In genomic region chr9:71215248-71216035, GRCm38 (mm10) we compare ENCODE assay signal across 9 mouse cellular contexts. TPM values are rescaled to one million over a fixed set of nuclear protein-coding genes. Genes with fewer than 3 reads are reported as not detected.
DNase-seq lines count a peak whose midpoint lies in the region; ATAC-seq and TF ChIP-seq lines count a peak whose summit lies in the region.
"Had no signal": no experiment of that assay in that cellular context is flagged by ENCODE, and none has a peak within 500 bp of the region (broad histone marks: within the 10 kb centered on the region; RNA-seq: fewer than 3 reads in every experiment).

TSS of gene Aldh1a2 (plus strand) at chr9:71215789.

- H3K9ac ChIP-seq in intestine, postnatal 0 days (ENCODE audit: low read depth, low read length): peak within 1 kb of the TSS; percentile 48
- H3K9ac ChIP-seq in liver, embryonic 16.5 days (ENCODE audit: low read depth, low read length): no peak within 1 kb of the TSS
- peak within 1 kb of the TSS; percentile 38; the same call in 1 of the 2 replicates for H3K9ac ChIP-seq in neural tube, embryonic 12.5 days

- H3K4me3 ChIP-seq in intestine, postnatal 0 days (ENCODE audit: low read depth, low read length): peak within 1 kb of the TSS; percentile 54
- peak within 1 kb of the TSS; percentile 50 for H3K4me3 ChIP-seq in liver, embryonic 16.5 days (ENCODE audit: low read depth, low read length)
- peak within 1 kb of the TSS; percentile 40 for H3K4me3 ChIP-seq in neural tube, embryonic 12.5 days

- peak; percentile 83 for TF ChIP-seq CTCF in intestine, postnatal 0 days (IDR thresholded peaks at IDR 0.05; ENCODE audit: low read depth)

- peaks cover 67% of the 10 kb centered on the region for H3K27me3 ChIP-seq in intestine, postnatal 0 days (replicated peaks; ENCODE audit: control insufficient read depth, insufficient read depth, low read length)
- peaks cover 64% of the 10 kb centered on the region for H3K27me3 ChIP-seq in liver, embryonic 16.5 days (ENCODE audit: control insufficient read depth, insufficient read depth, low read depth, low read length)
- peaks cover 59% of the 10 kb centered on the region for H3K27me3 ChIP-seq in neural tube, embryonic 12.5 days (replicated peaks)
- H3K27me3 ChIP-seq: CH12.LX had no signal

- ATAC-seq in intestine, postnatal 0 days: peak; percentile 72; the same call in 1 of the 2 replicates
- ATAC-seq in liver, embryonic 16.5 days (ENCODE audit: low read depth): peak; percentile 45; the same call in 1 of the 2 replicates
- ATAC-seq in neural tube, embryonic 12.5 days (ENCODE audit: low FRiP score, low read depth): peak; percentile 44; the same call in 1 of the 2 replicates

- H3K36me3 ChIP-seq in intestine, postnatal 0 days (ENCODE audit: control insufficient read depth, insufficient read depth): no peaks in the 10 kb centered on the region
- no peaks in the 10 kb centered on the region for H3K36me3 ChIP-seq in liver, embryonic 16.5 days (ENCODE audit: control insufficient read depth, insufficient read depth)
- H3K36me3 ChIP-seq in neural tube, embryonic 12.5 days: no peaks in the 10 kb centered on the region

- H3K27ac ChIP-seq in intestine, postnatal 0 days (ENCODE audit: low read depth, low read length): no peak within 1 kb of the TSS
- no peak within 1 kb of the TSS for H3K27ac ChIP-seq in liver, embryonic 16.5 days (ENCODE audit: low read length)
- H3K27ac ChIP-seq in neural tube, embryonic 12.5 days: no peak within 1 kb of the TSS

- peak; percentile 3 to 22 for DNase-seq in cerebellum, postnatal 36 days
- no peak for DNase-seq in cerebellum, adult 8-10 months
- DNase-seq in embryo, embryonic 10.5 days (ENCODE audit: low spot score): peak; percentile 81
- peak; percentile 97 for DNase-seq in heart, adult 11 months
- DNase-seq in thymus, postnatal 0 days (ENCODE audit: low spot score): peak; percentile 25

- H3K4me1 ChIP-seq in intestine, postnatal 0 days (replicated peaks; ENCODE audit: control insufficient read depth, insufficient read depth, low read length): no peaks in the 10 kb centered on the region
- no peaks in the 10 kb centered on the region; the same call in none of the 2 replicates for H3K4me1 ChIP-seq in liver, embryonic 16.5 days (ENCODE audit: control insufficient read depth, low read depth, low read length)
- peaks cover 13% of the 10 kb centered on the region for H3K4me1 ChIP-seq in neural tube, embryonic 12.5 days

- peak within 1 kb of the TSS; percentile 84 for H3K4me2 ChIP-seq in intestine, postnatal 0 days (replicated peaks; ENCODE audit: low read depth)
- peak within 1 kb of the TSS; percentile 62 for H3K4me2 ChIP-seq in liver, embryonic 16.5 days (ENCODE audit: low read depth, low read length)
- H3K4me2 ChIP-seq in neural tube, embryonic 12.5 days (replicated peaks): peak within 1 kb of the TSS; percentile 67

- H3K9me3 ChIP-seq in intestine, postnatal 0 days (ENCODE audit: control insufficient read depth): no peaks in the 10 kb centered on the region
- no peaks in the 10 kb centered on the region for H3K9me3 ChIP-seq in liver, embryonic 16.5 days (replicated peaks; ENCODE audit: control insufficient read depth, low read length)
- H3K9me3 ChIP-seq in neural tube, embryonic 12.5 days: no peaks in the 10 kb centered on the region

- WGBS in intestine, postnatal 0 days: under 1% methylated on average over 74 of the region's 97 CpGs
- WGBS in liver, embryonic 16.5 days (ENCODE audit: insufficient replicate concordance): 1% methylated on average over 92 of the region's 97 CpGs
- under 1% methylated on average over 97 of the region's 97 CpGs for WGBS in neural tube, embryonic 12.5 days

RNA-seq across cellular contexts. Expression of gene Aldh1a2, which starts in this region (rescaled TPM):
- 38.4 and 39.2 TPM in 2 replicates for polyA plus RNA-seq in intestine, postnatal 0 days (2015; fragmentation: Nextera tagmentation; extraction: Ambion mirVana)
- polyA plus RNA-seq in liver, embryonic 16.5 days (2015; fragmentation: Nextera tagmentation; extraction: Ambion mirVana): 1.1 and 1.6 TPM in 2 replicates
- polyA plus RNA-seq in neural tube, embryonic 12.5 days (2016; fragmentation: Nextera tagmentation; extraction: Ambion mirVana): 91.0 and 100 TPM in 2 replicates
- polyA plus RNA-seq in thymus, postnatal 0 days (2015; fragmentation: Nextera tagmentation; extraction: Ambion mirVana): 0.81 and 1.1 TPM in 2 replicates

Comparison
In these comparisons a context has a peak if more than half of its experiments do, and no peak if none do; other contexts are left out.
1. RNA of gene Aldh1a2 (polyA plus RNA-seq): 91.0 to 100 TPM in neural tube, embryonic 12.5 days and 38.4 to 39.2 TPM in intestine, postnatal 0 days; 1.1 to 1.6 TPM in liver, embryonic 16.5 days and 0.81 to 1.1 TPM in thymus, postnatal 0 days; every median in the first group is over 10 times any median in the second.
2. Peak in every context shown above with its lines, with median percentiles within 50 percentile points of each other: ATAC-seq, H3K4me2 ChIP-seq and H3K4me3 ChIP-seq.